Mouse (Mus musculus) testis, adult 2 months (tissue): Measurements from ENCODE around the gene Bbs9.

Experiments
- CTCF ChIP-seq: fragments of 200-500 bp; IDR thresholded peaks from 2 replicates; pipeline ENCODE4 v1.5.1; 2012; ENCODE audit warnings: low read depth, mild to moderate bottlenecking, inconsistent platforms, low read length, moderate library complexity; ENCODE audit not compliant: control insufficient read depth, insufficient read depth, insufficient replicate concordance
- POLR2A ChIP-seq: fragments of 200-500 bp; IDR thresholded peaks from 2 replicates; pipeline ENCODE4 v1.6.1; 2012; ENCODE audit warnings: low read depth, mild to moderate bottlenecking, inconsistent platforms, low read length, moderate library complexity; ENCODE audit not compliant: control insufficient read depth

DNA sequence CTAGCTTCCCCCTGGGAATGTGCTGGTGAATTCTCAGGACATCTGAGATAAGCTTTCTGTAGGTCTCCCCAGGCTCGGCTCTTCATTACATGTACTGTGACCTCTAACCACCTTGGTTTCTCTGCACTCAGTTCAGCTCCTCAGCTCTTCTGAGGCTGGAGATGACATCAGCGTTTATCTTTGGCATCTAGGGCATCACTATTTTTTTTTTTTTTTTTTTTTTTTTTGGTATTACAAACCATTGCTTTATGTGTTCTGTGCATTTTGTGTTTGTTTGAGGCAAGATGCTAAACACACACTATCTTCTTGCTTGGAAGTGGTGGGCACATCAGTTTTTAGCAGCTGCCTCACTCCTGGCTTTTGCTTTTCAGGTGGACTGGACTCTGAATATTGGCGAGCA, 102.8 kb downstream of the Bbs9 start:
- TF ChIP-seq CTCF (no peak), POLR2A (no peak)
